Mouse (Mus musculus) kidney, embryonic 16.5 days (tissue): Measurements from ENCODE around the gene Hist2h2aa2. TPM values are rescaled to one million over a fixed set of nuclear protein-coding genes. Genes with fewer than 3 reads are reported as not detected.
"Not testable (repeated sequence)": the region's sequence is repeated elsewhere in the genome, so short reads cannot be mapped to it uniquely, and the experiment has no call there.

Experiments used
- ATAC-seq: fragments of 200-750 bp; cut with Nextera tagmentation; 2 replicates; pipeline ENCODE4 v1.8.0; 2017; ENCODE audit warnings: moderate TSS enrichment; ENCODE audit not compliant: low FRiP score, low TSS enrichment
- H3K27ac ChIP-seq: fragments of 300-500 bp; sonication (generic); 2 replicates; pipeline ENCODE4 v1.5.1; 2014; ENCODE audit warnings: low read length
- H3K27me3 ChIP-seq: fragments of 300-500 bp; sonication (generic); 2 replicates; pipeline ENCODE4 v1.6.1; 2014; ENCODE audit warnings: low read length, control low read depth, mixed read lengths; ENCODE audit not compliant: insufficient read depth
- H3K36me3 ChIP-seq: fragments of 300-500 bp; sonication (generic); 2 replicates; pipeline ENCODE4 v1.6.1; 2014; ENCODE audit warnings: low read length, control low read depth, mixed read lengths; ENCODE audit not compliant: insufficient read depth
- H3K4me1 ChIP-seq: fragments of 300-500 bp; sonication (generic); 2 replicates; pipeline ENCODE4 v1.6.1; 2014; ENCODE audit warnings: low read length, control low read depth, mixed read lengths; ENCODE audit not compliant: insufficient read depth
- H3K4me2 ChIP-seq: fragments of 300-500 bp; sonication (generic); replicated peaks from 2 replicates; pipeline ENCODE4 v1.6.1; 2014; ENCODE audit warnings: low read depth, low read length
- H3K4me3 ChIP-seq: fragments of 300-500 bp; sonication (generic); 2 replicates; pipeline ENCODE4 v1.5.1; 2014; ENCODE audit warnings: mild to moderate bottlenecking, low read length
- H3K9ac ChIP-seq: fragments of 300-500 bp; sonication (generic); replicated peaks from 2 replicates; pipeline ENCODE4 v1.6.1; 2014; ENCODE audit warnings: low read length
- H3K9me3 ChIP-seq: fragments of 300-500 bp; sonication (generic); 2 replicates; pipeline ENCODE4 v1.6.1; 2016; ENCODE audit warnings: low read length, control low read depth
- WGBS: fragments of 180-500 bp; shearing (Covaris S2); extraction: QIAGEN DNeasy Blood & Tissue Kit; methylation state at CpG from one replicate; pipeline ENCODE4 v1.1.7; 2014; 5-methylcytosine and 5-hydroxymethylcytosine counted together
- polyA plus RNA-seq: library from polyadenylated mRNA; unstranded; fragments of >200 nt; fragmentation: Nextera tagmentation; extraction: Ambion mirVana; gene quantifications from 2 replicates; pipeline ENCODE4 v1.2.1, GENCODE M21; 2015

Gene Hist2h2aa2
- polyA plus RNA-seq, 1 experiment from 2014 or later, result 49.3 TPM

- Histone ChIP-seq H3K27ac (peak within 1 kb of the TSS; percentile 98), H3K9me3 (no peaks in the 10 kb centered on the region), H3K4me1 (peaks cover 14% of the 10 kb centered on the region), H3K36me3 (no peaks in the 10 kb centered on the region), H3K4me2 (peak within 1 kb of the TSS; percentile 90), H3K9ac (peak within 1 kb of the TSS; percentile 85), H3K27me3 (no peaks in the 10 kb centered on the region), H3K4me3 (peak within 1 kb of the TSS; percentile 66)
- ATAC-seq, result peak; percentile 96
- under 1% methylated on average over 45 of the region's 45 CpGs for WGBS
Observed at GRCm38 (mm10) chr3:96269511-96270474, 29.7 kb upstream of the Hist2h2aa2 start, which contains the start of gene Hist2h2bb. Gene Hist2h2bb (plus strand): TSS chr3:96269752.

- 2% methylated on average over 9 of the region's 44 CpGs for WGBS
- not testable (repeated sequence) for H3K9me3 ChIP-seq, H3K36me3 ChIP-seq, H3K27me3 ChIP-seq
- ATAC-seq, result peak; percentile 53
- peak overlapping the region; percentile 98 for H3K27ac ChIP-seq
- peak overlapping the region; percentile 66 for H3K4me3 ChIP-seq
- peak overlapping the region; percentile 67 for H3K4me2 ChIP-seq
- H3K4me1 ChIP-seq, result peaks cover 23% of the 10 kb centered on the region
- H3K9ac ChIP-seq, result peak overlapping the region; percentile 69
Observed at GRCm38 (mm10) chr3:96268776-96269378, 28.8 kb upstream of the Hist2h2aa2 start.

GRCm38 (mm10) chr3:96268051-96268775 is 28.1 kb upstream of the Hist2h2aa2 start, which contains the start of gene Hist2h3b:
Gene Hist2h3b (plus strand): TSS chr3:96268654.
- H3K4me2 ChIP-seq, result peak within 1 kb of the TSS; percentile 67
- peak within 1 kb of the TSS; percentile 69 for H3K9ac ChIP-seq
- 19% methylated on average over 28 of the region's 30 CpGs for WGBS
- H3K27me3 ChIP-seq, result no peaks in the 10 kb centered on the region
- peaks cover 24% of the 10 kb centered on the region for H3K4me1 ChIP-seq
- no peaks in the 10 kb centered on the region for H3K9me3 ChIP-seq
- H3K27ac ChIP-seq, result peak within 1 kb of the TSS; percentile 98
- H3K4me3 ChIP-seq, result peak within 1 kb of the TSS; percentile 66
- peak; percentile 73 for ATAC-seq
- H3K36me3 ChIP-seq, result no peaks in the 10 kb centered on the region

- Histone ChIP-seq H3K4me1 (peaks cover 24% of the 10 kb centered on the region), H3K27me3 (no peaks in the 10 kb centered on the region), H3K9me3 (no peaks in the 10 kb centered on the region), H3K36me3 (no peaks in the 10 kb centered on the region), H3K4me3 (no peak overlapping the region), H3K9ac (peak overlapping the region; percentile 26), H3K27ac (peak overlapping the region; percentile 97), H3K4me2 (0 out of 2 replicates have a peak overlapping the region, but pooled peaks have one; percentile 50)
- no peak for ATAC-seq
- 76% methylated on average over 4 of the region's 4 CpGs for WGBS
Observed at GRCm38 (mm10) chr3:96267541-96267940, 27.5 kb upstream of the Hist2h2aa2 start.

- Histone ChIP-seq H3K4me2 (no peak overlapping the region), H3K4me3 (no peak overlapping the region), H3K27me3 (no peaks in the 10 kb centered on the region), H3K27ac (no peak overlapping the region), H3K9me3 (no peaks in the 10 kb centered on the region), H3K9ac (no peak overlapping the region), H3K36me3 (no peaks in the 10 kb centered on the region), H3K4me1 (peaks cover 32% of the 10 kb centered on the region)
- no peak for ATAC-seq
- 90% methylated on average over 8 of the region's 8 CpGs for WGBS
Observed at GRCm38 (mm10) chr3:96266132-96266710, 26.1 kb upstream of the Hist2h2aa2 start.

- H3K27me3 ChIP-seq, result no peaks in the 10 kb centered on the region
- 72% methylated on average over 7 of the region's 7 CpGs for WGBS
- H3K36me3 ChIP-seq, result no peaks in the 10 kb centered on the region
- H3K4me3 ChIP-seq, result peak overlapping the region; percentile 55
- H3K4me1 ChIP-seq, result peaks cover 32% of the 10 kb centered on the region
- H3K9me3 ChIP-seq, result no peaks in the 10 kb centered on the region
- H3K9ac ChIP-seq, result peak overlapping the region; percentile 71
- peak overlapping the region; percentile 79 for H3K4me2 ChIP-seq
- H3K27ac ChIP-seq, result peak overlapping the region; percentile 99
- no peak for ATAC-seq
Observed at GRCm38 (mm10) chr3:96264404-96264949, 24.4 kb upstream of the Hist2h2aa2 start.

GRCm38 (mm10) chr3:96263558-96264403 is 23.7 kb upstream of the Hist2h2aa2 start:
- no peaks in the 10 kb centered on the region for H3K36me3 ChIP-seq
- H3K4me2 ChIP-seq, result peak overlapping the region; percentile 79
- peak overlapping the region; percentile 71 for H3K9ac ChIP-seq
- H3K9me3 ChIP-seq, result no peaks in the 10 kb centered on the region
- peak overlapping the region; percentile 99 for H3K27ac ChIP-seq
- 4% methylated on average over 27 of the region's 27 CpGs for WGBS
- peak overlapping the region; percentile 55 for H3K4me3 ChIP-seq
- no peaks in the 10 kb centered on the region for H3K27me3 ChIP-seq
- H3K4me1 ChIP-seq, result peaks cover 32% of the 10 kb centered on the region
- ATAC-seq, result peak; percentile 40; the same call in 1 of the 2 replicates

GRCm38 (mm10) chr3:96262979-96263550 is 23.0 kb upstream of the Hist2h2aa2 start, which contains the start of gene Hist2h4:
Gene Hist2h4 (minus strand): TSS chr3:96263311.
- H3K4me3 ChIP-seq, result peak within 1 kb of the TSS; percentile 55
- H3K27me3 ChIP-seq, result no peaks in the 10 kb centered on the region
- under 1% methylated on average over 40 of the region's 40 CpGs for WGBS
- ATAC-seq, result peak; percentile 90
- no peaks in the 10 kb centered on the region for H3K36me3 ChIP-seq
- peak within 1 kb of the TSS; percentile 99 for H3K27ac ChIP-seq
- peak within 1 kb of the TSS; percentile 79 for H3K4me2 ChIP-seq
- H3K9ac ChIP-seq, result peak within 1 kb of the TSS; percentile 85
- no peaks in the 10 kb centered on the region for H3K9me3 ChIP-seq
- H3K4me1 ChIP-seq, result peaks cover 30% of the 10 kb centered on the region
